Mouse (Mus musculus) heart, embryonic 11.5 days (tissue): ENCODE data around the gene Cnppd1. TPM values are rescaled to one million over a fixed set of nuclear protein-coding genes. Genes with fewer than 3 reads are reported as not detected.

Source experiments
- ATAC-seq: fragments of 200-750 bp; cut with Nextera tagmentation; replicated peaks from 2 replicates; pipeline ENCODE4 v1.8.0; 2017; ENCODE audit warnings: moderate library complexity; ENCODE audit not compliant: insufficient number of reproducible peaks, low FRiP score, low TSS enrichment
- H3K27ac ChIP-seq: fragments of 300-500 bp; sonication (generic); 2 replicates; pipeline ENCODE4 v1.5.1; 2014; ENCODE audit warnings: mild to moderate bottlenecking, low read depth, low read length
- H3K27me3 ChIP-seq: fragments of 300-500 bp; sonication (generic); 2 replicates; pipeline ENCODE4 v1.6.1; 2014; ENCODE audit warnings: mild to moderate bottlenecking, low read length, mixed read lengths; ENCODE audit not compliant: control insufficient read depth, insufficient read depth
- H3K36me3 ChIP-seq: fragments of 300-500 bp; sonication (generic); 2 replicates; pipeline ENCODE4 v1.6.1; 2014; ENCODE audit warnings: mild to moderate bottlenecking, low read length, moderate library complexity, mixed read lengths; ENCODE audit not compliant: control insufficient read depth, insufficient read depth
- H3K4me1 ChIP-seq: fragments of 300-500 bp; sonication (generic); 2 replicates; pipeline ENCODE4 v1.6.1; 2014; ENCODE audit warnings: low read length; ENCODE audit not compliant: control insufficient read depth, insufficient read depth
- H3K4me2 ChIP-seq: fragments of 300-500 bp; sonication (generic); 2 replicates; pipeline ENCODE4 v1.6.1; 2014; ENCODE audit warnings: mild to moderate bottlenecking, moderate library complexity
- H3K4me3 ChIP-seq: fragments of 300-500 bp; sonication (generic); 2 replicates; pipeline ENCODE4 v1.5.1; 2014; ENCODE audit warnings: low read depth, low read length
- H3K9ac ChIP-seq: fragments of 300-500 bp; sonication (generic); 2 replicates; pipeline ENCODE4 v1.6.1; 2014; ENCODE audit warnings: mild to moderate bottlenecking, low read depth, low read length, moderate library complexity
- H3K9me3 ChIP-seq: fragments of 300-500 bp; sonication (generic); replicated peaks from 2 replicates; pipeline ENCODE4 v1.6.1; 2016; ENCODE audit warnings: low read length; ENCODE audit not compliant: control insufficient read depth
- WGBS: fragments of 180-500 bp; shearing (Covaris S2); extraction: QIAGEN DNeasy Blood & Tissue Kit; methylation state at CpG from one replicate; pipeline ENCODE4 v1.1.7; 2014; ENCODE audit not compliant: insufficient replicate concordance; 5-methylcytosine and 5-hydroxymethylcytosine counted together
- polyA plus RNA-seq: library from polyadenylated mRNA; unstranded; fragments of >200 nt; fragmentation: Nextera tagmentation; extraction: Ambion mirVana; gene quantifications from 2 replicates; pipeline ENCODE4 v1.2.1, GENCODE M21; 2014

Gene Cnppd1
- polyA plus RNA-seq, 1 experiment from 2014 or later = 31.6 TPM

DNA sequence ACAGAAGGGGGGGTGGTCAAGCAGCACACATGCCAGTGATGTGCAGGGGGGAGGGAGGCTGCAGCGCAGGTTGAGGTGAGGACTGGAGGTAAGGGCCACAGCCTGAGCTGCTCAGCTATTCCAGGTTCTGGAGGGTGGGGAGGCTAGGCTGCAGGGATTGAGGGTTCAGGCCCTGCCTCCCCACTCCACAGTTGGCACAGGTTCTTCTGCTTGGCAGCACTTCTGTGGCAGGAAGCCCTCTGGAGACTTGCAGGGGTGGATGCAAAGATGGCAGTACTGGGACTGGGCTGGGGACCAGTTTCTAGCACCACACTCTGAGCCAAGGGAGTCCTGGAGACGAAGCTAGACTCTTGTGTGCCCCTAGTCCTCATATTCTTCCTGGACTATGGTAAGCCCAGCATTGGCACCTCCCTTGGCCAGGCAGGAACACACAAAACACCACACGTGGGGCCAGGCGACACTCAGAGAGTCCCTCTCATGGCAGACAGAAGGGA lies 38.9 kb upstream of the Cnppd1 start:
- Histone ChIP-seq H3K4me1 (peaks cover 12% of the 10 kb centered on the region; the same call in 1 of the 2 replicates), H3K27me3 (no peaks in the 10 kb centered on the region), H3K9ac (no peak overlapping the region), H3K4me2 (no peak overlapping the region), H3K9me3 (no peaks in the 10 kb centered on the region), H3K36me3 (peaks cover 31% of the 10 kb centered on the region), H3K4me3 (no peak overlapping the region), H3K27ac (no peak overlapping the region)
- ATAC-seq = no peak
- 86% methylated on average over 4 of the region's 4 CpGs for WGBS

DNA sequence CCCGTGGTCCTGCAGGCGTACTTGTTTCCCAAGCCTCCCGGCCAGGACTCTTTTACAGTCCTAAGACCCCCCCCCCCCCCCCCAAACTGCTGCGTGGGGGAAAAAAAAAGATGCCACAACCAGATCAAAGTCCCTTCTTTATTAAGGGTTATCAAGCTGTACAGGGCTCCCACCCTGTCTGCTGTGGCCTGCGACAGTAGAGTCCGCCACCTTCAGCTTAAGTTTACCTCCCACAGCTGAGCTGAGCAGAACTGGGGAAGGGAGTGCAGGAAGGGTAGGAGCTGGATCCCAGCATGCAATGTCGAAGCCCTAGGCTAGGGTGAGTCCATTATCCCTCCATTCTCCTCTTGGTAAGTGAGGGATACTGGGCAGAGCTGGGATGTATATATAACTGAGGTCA lies 38.2 kb upstream of the Cnppd1 start:
- Histone ChIP-seq H3K4me1 (peaks cover 12% of the 10 kb centered on the region; the same call in 1 of the 2 replicates), H3K36me3 (peaks cover 25% of the 10 kb centered on the region), H3K27me3 (no peaks in the 10 kb centered on the region), H3K27ac (no peak overlapping the region), H3K4me3 (peak overlapping the region; percentile 56; the same call in 1 of the 2 replicates), H3K9me3 (no peaks in the 10 kb centered on the region), H3K9ac (peak overlapping the region; percentile 76; the same call in 1 of the 2 replicates), H3K4me2 (peak overlapping the region; percentile 93)
- ATAC-seq = no peak
- WGBS = 34% methylated on average over 7 of the region's 7 CpGs

DNA sequence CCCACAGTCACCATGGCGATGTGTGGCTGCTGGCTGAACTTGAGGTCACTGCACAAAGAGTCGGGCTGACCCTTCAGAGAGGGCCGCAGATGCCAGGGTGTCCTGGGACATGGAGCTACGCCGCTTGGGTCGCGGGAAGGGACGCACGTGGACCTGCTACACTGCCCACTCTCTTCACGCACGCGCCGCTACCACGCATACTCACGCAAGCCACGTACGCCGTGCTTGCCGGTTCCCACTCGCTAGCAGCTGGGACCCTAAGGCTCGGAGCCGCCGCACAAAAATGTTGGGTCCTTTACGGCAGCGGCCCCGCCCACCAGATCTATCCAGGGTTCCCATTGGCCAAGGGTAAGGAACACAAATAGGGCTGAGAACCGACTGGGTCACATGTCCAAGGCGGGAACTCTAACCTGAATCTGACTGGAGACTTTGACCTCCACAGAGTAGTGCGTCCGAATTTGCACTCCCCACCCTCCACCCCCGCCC lies 37.6 kb upstream of the Cnppd1 start, which contains the start of gene Abcb6:
Gene Abcb6, minus strand, starts transcription at position 288 of the 486 bp plus-strand sequence.
- under 1% methylated on average over 31 of the region's 31 CpGs for WGBS
- Histone ChIP-seq H3K27ac (peak within 1 kb of the TSS; percentile 47), H3K9ac (peak within 1 kb of the TSS; percentile 76), H3K4me3 (peak within 1 kb of the TSS; percentile 56), H3K27me3 (no peaks in the 10 kb centered on the region), H3K9me3 (no peaks in the 10 kb centered on the region), H3K4me2 (peak within 1 kb of the TSS; percentile 93), H3K4me1 (peaks cover 12% of the 10 kb centered on the region; the same call in 1 of the 2 replicates), H3K36me3 (peaks cover 20% of the 10 kb centered on the region)
- peak; percentile 86 for ATAC-seq

DNA sequence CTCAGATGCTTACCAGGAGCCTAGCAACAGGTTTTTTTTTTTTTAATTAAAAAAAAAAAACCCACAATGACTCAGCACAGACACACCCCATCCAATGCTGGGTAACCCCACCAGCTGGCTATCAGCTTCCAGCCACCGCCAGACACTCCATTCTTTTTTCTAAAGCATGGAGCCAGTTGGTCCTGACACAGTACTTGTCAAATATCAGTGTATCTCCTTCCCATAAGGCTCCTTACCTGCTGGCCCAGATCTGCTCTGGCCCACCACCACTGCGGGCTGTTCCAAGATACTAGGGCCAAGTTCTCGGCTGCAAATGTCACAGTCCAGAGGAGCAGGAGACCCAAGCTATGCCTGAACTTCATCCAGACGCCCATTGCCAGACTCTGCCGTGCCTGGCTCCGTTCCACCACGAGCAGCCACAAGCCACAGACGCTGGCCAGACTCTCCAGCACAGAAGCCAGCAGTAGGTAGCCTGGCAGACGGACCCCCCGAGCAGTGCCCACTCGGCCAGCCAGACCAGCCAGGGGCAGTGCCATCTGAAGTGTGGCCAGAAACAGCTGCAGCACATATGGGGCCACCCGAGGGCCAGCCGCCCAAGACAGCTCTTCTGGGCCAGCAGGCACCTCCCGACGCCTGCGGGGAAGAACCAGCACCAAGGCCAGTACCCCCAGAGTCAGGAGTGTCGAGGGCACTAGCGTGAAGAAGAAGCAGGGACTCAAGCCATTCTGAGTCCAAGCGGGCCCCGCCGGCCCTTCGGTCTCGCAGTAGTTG lies 37.0 kb upstream of the Cnppd1 start:
- H3K4me2 ChIP-seq = peak overlapping the region; percentile 93
- H3K27me3 ChIP-seq = no peaks in the 10 kb centered on the region
- ATAC-seq = peak; percentile 50
- peak overlapping the region; percentile 47 for H3K27ac ChIP-seq
- peak overlapping the region; percentile 76 for H3K9ac ChIP-seq
- no peaks in the 10 kb centered on the region for H3K9me3 ChIP-seq
- peaks cover 16% of the 10 kb centered on the region for H3K36me3 ChIP-seq
- peak overlapping the region; percentile 56 for H3K4me3 ChIP-seq
- 6% methylated on average over 23 of the region's 23 CpGs for WGBS
- H3K4me1 ChIP-seq = peaks cover 12% of the 10 kb centered on the region; the same call in 1 of the 2 replicates

DNA sequence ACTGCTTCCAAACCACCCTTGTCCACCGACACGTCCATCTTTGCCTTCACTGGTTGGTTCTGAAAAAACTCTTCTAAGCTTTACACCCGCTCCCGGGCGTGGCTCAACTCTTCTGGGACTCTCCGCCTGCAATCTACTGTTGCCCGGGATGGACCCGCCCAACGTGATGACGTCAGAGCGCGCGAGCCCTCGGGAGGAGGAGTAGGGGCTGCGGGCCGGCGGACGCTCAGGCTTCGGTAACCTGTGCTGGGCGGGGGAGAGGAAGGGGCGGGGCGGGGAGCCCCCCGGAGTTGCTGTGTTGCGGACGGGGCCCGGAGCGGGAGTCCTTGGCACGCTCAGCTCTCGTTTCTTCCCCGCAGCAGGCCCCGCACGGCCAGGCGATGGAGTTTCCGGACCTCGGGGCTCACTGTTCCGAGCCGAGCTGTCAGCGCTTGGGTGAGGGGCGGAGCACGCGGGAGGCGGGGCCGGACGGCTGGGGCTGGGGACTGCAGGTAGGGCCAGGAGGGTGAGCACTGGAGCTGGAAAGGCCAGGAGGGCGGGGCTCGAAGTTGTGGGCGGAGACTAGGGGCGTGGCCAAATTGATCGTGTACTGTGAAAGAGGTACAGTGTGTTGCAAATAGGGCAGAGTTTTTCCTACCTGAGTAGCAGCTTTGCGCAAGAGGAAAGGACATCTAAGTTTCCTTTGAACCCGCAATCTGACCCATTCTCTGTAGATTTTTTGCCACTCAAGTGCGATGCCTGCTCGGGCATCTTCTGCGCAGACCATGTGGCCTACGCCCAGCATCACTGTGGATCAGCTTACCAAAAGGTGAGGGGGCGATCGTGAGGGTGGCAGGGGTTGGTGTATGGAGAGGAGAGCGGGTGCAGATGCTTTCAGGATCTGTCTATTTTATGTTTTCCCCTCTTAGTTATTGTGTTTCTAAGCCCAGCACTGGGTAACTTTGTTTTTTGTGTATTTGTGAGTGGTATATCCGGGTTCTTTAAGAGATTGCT lies 26.3 kb upstream of the Cnppd1 start, which contains the start of gene Zfand2b:
Gene Zfand2b, plus strand, starts transcription at position 175 of the 993 bp plus-strand sequence.
- peak within 1 kb of the TSS; percentile 59 for H3K27ac ChIP-seq
- peak within 1 kb of the TSS; percentile 58 for H3K4me3 ChIP-seq
- peak; percentile 97 for ATAC-seq
- no peaks in the 10 kb centered on the region for H3K9me3 ChIP-seq
- H3K9ac ChIP-seq = peak within 1 kb of the TSS; percentile 77
- no peaks in the 10 kb centered on the region for H3K27me3 ChIP-seq
- peak within 1 kb of the TSS; percentile 75 for H3K4me2 ChIP-seq
- peaks cover 6% of the 10 kb centered on the region; the same call in 1 of the 2 replicates for H3K4me1 ChIP-seq
- H3K36me3 ChIP-seq = peaks cover 17% of the 10 kb centered on the region
- under 1% methylated on average over 56 of the region's 59 CpGs for WGBS

DNA sequence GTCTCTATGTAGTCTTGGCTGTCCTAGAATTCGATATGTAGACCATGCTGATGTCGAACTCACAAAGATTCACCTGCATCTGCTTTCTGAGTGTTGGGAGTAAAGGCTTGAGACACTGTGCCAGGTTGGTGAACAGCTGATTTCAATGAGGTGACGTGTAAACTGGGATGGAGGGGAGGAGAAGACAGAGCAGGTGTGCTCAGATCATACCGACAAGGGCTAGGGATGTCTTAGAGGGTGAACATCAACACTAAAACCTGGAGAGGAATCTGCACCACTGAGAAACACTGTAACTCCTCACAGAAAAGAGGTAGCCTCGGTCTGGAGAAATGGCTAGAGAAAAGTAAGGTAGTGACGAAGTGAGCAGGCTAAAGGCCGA lies 25.6 kb upstream of the Cnppd1 start:
- H3K4me2 ChIP-seq = peak overlapping the region; percentile 75
- 8% methylated on average over 7 of the region's 7 CpGs for WGBS
- H3K27me3 ChIP-seq = no peaks in the 10 kb centered on the region
- ATAC-seq = 0 out of 2 replicates have a peak, but pooled peaks have one; percentile 1
- H3K9ac ChIP-seq = peak overlapping the region; percentile 77
- H3K4me3 ChIP-seq = peak overlapping the region; percentile 58
- no peaks in the 10 kb centered on the region for H3K9me3 ChIP-seq
- peaks cover 6% of the 10 kb centered on the region; the same call in 1 of the 2 replicates for H3K4me1 ChIP-seq
- peaks cover 17% of the 10 kb centered on the region for H3K36me3 ChIP-seq
- peak overlapping the region; percentile 59 for H3K27ac ChIP-seq

DNA sequence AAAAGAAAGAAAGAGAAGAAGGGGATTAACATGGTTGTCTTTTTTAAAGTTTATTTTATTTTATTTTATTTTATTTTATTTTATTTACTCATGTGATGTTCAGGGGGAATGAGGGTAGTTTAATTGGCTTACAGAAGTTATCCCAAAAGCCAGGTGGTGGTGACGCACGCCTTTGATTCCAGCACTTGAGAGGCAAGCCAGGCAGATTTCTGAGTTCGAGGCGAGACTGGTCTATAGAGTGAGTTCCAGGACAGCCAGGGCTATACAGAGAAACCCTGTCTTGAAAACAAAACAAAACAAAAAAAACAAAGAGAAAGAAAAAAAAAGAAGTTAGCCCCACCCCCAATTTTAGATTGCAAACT lies 17.7 kb upstream of the Cnppd1 start:
- 54% methylated on average over 4 of the region's 4 CpGs for WGBS
- Histone ChIP-seq H3K27ac (no peak overlapping the region), H3K27me3 (no peaks in the 10 kb centered on the region), H3K4me3 (no peak overlapping the region), H3K4me2 (no peak overlapping the region), H3K36me3 (no peaks in the 10 kb centered on the region), H3K4me1 (no peaks in the 10 kb centered on the region), H3K9ac (no peak overlapping the region), H3K9me3 (no peaks in the 10 kb centered on the region)
- ATAC-seq = no peak
